Mouse (Mus musculus): ENCODE data around the gene Prpf39.

GRCm38 (mm10) chr12:65068409-65068808 is 32.3 kb downstream of the Prpf39 start:
- no peak for TF ChIP-seq CTCF (IDR thresholded peaks at IDR 0.05; ENCODE audit: low read depth)
- no peak for TF ChIP-seq EP300 (IDR thresholded peaks at IDR 0.05; ENCODE audit: low read depth)
